Mouse (Mus musculus): Measurements from ENCODE around the gene Rufy3.
"Not testable (repeated sequence)": the region's sequence is repeated elsewhere in the genome, so short reads cannot be mapped to it uniquely, and the experiment has no call there.

The Rufy3 gene

DNA sequence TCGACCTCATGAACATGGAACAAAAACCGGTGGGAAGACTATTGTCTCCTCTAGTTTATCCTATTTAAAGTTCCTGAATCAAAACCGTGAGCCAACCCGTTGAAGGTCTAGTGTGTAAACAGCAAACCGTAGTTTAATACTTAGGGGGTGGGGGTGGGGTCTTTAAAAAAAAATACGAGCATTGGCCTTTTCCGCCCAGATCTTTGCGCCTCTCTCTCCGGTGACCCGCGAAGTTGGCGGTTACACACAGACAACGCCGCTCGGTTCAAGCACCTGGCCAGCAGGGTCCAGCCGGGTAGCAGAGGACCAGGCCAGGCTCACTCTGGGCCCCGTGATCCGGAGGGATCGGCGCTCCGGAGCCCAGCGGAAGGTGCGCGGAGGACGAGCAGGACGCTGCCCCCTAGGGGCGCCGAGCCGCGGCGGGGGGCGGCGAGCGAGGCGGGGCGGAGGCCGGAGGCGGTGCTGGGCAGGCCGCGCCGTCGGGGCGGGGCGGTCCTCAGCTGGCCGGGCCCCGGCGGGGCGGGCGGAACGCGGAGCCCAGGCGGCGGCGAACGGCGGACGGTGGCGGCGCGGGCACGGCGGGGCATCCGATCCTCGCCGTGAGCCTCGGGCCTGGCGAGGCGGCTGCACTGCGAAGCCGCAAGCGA, at the start of gene Rufy3:
Gene Rufy3, plus strand, starts transcription at position 540 of the 647 bp plus-strand sequence.
- DNase-seq: peak; percentile 84 to 86

DNA sequence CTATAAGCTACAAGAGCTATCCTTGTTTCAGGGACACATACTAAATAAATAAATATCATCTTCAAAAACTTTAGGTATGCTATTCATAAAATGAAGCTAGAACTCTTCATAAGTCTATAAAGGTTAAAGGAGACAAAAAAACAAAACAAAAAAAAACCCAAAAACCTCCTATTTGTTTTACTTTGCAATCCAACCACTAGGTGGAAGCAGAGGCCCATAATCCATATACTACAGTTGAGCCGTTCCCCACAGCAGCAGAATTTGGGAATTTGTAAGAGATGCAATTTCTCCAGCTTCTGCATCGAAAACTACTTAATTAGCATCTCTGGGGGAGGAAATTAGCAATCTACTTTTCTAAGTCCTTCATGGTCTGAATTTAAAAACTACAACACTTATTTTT, 45.6 kb upstream of the Rufy3 start:
- peak; percentile 41 to 53 for DNase-seq

DNA sequence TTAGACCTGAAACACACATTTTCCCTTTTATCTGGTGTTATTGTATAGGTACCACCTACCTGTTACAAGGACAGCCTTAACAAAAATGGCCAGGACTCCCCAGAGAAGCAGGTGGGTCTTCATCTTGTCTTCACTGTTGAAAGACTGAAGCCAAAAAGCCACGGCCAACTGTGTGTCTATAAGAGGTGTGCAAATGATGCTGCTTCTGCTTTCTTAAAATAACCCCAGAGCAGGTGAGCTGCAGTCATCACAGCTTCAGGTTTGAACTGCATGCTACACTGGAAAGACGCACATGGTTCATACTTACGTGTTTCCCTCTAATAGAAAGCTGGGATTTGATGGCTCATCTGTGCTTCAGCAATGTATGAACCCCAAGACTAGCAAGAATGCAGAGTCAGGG, 37.2 kb upstream of the Rufy3 start, which contains the start of gene Jchain:
Gene Jchain, minus strand, starts transcription at position 235 of the 400 bp plus-strand sequence.
- DNase-seq: no peak

DNA sequence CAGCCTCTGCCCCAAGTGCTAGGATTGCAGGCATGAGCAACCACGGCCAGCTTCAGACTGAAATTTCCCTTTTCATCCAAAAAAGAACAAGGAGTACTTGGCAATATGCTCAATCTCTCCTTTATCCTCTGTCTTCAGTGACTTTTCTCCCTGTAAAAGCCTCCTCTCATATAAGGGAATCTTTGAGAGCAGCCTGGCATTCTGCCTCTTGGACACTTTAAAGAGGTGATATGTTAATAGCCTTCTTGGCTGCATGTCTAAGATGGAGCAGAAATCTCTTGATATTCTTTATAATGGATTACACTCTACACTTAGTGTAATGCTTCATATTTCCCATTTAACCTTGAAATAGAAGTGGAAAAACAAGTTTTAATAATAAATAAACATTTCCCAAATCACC, 33.9 kb upstream of the Rufy3 start:
- no peak for DNase-seq

DNA sequence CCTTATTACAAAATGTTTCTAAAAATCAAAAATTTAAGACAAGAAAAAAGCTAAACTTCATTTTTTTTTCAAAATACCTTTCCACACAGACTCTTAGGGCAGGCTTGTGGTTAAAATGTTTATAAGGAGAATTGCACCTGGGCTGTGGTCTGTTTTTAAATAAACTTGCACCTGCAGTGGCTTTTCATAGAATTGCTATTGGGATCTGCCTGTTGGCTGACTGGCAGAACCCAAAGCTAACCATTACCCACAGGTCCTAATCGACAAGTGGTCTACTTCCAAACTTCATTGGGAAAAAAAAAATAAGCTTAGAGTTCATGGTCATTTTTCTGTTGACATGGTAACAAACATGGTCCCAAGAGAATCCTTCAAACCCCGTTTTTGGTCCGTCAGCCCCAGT, 30.1 kb upstream of the Rufy3 start:
- no peak for DNase-seq

DNA sequence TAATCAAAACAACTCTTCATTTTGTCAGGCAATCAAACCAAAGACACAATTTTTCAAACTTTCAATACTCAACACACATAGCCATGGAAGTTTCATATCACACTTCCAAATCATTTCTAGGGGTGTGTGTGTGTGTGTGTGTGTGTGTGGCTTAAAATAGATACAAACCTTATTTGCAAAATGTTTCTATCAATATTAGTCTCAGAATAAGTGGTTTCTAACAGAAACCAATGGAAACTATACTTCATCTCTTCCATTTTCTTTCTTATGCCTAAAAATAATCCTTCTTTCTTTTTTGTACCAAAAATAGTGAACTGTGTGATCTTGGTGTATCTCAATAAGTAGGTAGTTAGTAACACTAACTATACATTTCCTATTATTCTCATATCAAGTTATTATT, 24.0 kb upstream of the Rufy3 start:
- DNase-seq: no peak

DNA sequence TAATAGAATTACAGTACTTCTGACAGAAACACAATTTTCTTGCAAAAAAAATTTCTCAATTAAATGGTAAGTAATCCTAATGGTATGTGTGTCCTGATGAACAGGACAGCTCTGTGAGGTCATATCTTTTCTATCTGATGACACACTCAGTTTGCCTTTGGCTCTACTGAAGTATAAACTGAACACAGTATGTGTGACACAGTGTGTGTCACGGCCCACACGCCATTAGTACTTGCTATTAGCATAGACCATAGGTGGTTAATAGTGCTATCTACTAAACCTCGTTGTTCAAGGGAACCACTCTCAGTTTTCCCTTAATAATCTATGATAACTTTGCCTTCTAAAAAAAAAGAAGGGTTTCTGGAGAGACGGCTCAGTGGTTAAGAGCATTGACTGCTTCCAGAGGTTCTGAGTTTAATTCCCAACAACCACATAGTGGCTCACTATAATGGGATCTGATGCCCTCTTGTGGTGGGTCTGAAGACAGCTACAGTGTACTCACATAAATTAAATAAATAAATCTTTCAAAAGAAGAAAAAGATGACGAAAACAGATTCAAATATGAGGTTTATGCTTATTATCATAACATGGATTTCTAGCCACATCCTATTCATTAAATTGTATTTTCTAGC, 22.1 kb upstream of the Rufy3 start:
- DNase-seq: peak; percentile 56 to 60

DNA sequence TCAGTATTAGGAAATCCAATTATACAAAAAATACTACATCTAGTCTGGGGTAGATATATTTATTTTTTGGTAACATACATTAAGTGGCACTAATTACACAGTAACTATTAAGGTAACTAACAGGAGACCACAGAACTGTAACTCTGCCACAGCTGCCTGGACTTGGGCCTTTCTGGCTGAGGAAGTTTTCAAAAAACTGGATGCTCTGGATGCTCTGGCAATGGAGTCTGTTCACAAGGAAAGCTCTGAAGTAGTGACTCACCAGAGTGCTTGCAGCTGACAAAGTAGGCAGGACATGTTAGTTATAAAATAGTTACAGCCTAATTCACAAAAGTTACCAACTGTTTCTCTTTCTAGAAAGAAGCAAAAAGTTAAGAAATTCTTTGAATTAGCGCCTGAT, 20.4 kb upstream of the Rufy3 start:
- DNase-seq: not testable (repeated sequence)

DNA sequence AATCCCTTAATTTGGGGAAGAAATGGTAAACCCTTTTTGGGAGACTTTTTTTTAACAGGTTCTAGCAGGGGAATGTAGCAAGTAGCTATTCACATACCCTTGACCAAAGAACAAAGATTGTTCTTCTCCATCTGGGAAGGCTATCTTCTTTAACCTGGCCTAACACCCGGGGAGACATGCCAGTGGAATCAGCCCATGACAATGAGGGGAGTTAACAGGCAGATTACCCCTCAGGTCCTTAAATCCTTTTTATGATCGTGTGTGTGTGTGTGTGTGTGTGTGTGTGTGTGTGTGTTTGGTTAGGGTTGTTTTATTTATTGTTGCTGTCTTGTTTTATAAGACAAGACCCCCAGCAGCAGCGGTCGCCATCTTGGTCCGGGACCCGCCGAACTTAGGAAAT, 19.3 kb upstream of the Rufy3 start:
- DNase-seq: no peak

DNA sequence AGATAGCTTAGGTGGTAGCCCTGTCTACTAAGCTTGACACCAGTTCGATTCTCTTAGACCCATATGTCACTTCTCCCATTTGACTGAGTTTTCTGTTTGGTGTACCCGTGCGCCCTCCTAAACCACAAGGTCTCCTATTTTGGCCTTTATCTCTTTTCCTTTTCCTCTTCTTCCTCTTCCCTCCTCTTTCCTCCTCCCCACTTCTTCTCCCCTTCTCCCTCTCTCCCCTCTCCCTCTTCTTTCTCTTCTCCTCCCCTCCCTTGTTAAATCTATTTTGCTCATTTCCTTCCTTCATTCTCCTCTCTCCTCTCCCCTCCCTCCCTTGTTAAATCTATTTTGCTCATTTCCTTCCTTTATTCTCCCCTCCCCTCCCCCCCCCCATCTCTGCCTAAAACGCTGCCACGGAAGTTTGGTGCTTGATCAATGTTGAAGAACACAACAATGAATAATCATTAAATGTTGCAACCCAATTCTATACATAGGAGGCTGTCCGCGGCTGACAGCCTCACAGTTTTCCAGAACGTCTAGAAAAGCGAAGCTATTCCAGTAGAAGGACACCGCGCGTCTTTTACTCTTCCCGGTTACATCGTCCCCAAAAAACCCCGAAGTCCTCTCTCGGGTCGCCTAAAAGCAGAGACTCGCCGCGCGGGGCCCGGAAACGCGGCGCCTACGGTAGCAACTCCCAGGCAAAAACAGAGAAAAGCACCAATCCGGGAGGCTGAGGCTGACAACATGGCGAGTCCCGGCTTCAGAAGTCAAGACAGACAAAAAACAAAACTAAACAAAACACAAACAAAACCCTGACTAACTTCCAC, 11.4 kb upstream of the Rufy3 start:
- DNase-seq: peak in 1 of 2 experiments; percentile 27

DNA sequence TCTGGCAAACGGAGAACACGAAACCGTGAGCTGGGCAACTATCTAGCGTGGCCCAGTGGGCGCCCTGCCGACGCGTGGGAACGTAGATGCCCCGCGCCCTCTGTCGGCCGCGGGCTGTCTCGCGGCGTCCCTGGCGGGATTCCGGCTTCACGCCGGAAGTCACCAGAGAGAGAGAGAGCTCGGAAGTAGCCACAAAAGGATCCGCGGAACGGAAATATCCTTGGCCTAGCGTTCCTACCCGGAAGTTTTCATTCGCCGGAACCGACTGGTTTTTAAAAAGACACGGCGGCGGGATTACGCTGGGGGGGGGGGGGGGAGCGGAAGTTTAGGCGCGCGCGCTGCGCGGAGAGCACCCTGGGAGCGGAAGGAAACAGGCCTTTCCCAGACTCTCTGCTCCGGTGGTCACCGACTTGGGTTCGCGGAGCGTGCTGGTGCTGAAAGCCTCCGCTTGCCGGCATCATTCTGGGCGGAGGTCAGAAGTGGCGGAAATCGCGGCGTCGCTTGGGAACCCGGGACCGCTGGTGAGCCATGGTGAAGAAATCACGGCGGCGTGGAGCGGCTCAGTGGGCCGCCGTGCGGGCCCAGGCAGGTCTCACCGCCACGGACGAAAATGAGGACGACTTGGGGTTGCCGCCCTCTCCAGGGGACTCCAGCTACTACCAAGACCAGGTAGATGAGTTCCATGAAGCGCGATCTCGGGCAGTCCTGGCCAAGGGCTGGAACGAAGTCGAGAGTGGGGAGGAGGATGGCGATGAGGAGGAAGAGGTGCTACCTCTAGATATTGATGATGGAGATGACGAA, 10.6 kb upstream of the Rufy3 start, which contains the start of gene Utp3:
Gene Utp3, plus strand, starts transcription at position 377 of the 801 bp plus-strand sequence.
- peak; percentile 93 to 94 for DNase-seq

DNA sequence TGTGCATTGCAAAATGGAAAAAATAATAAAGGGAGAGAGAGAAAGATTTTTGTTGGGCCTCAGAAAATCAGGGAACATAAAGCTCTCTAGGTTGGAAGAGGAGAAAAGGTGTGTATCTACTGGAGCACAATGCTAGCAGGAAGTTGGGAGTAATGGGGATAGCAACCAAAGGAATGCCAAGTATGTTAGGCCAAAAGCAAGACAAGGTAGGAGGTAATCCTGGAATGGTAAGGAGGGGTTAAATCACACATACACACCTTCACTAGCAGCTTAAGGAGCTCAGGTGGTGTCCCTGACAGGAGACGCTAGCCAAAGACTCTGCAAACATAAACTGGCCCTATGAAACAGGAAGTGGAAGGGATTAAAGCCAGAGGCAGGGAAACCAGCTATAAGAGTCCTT, 5.8 kb upstream of the Rufy3 start:
- DNase-seq: no peak

DNA sequence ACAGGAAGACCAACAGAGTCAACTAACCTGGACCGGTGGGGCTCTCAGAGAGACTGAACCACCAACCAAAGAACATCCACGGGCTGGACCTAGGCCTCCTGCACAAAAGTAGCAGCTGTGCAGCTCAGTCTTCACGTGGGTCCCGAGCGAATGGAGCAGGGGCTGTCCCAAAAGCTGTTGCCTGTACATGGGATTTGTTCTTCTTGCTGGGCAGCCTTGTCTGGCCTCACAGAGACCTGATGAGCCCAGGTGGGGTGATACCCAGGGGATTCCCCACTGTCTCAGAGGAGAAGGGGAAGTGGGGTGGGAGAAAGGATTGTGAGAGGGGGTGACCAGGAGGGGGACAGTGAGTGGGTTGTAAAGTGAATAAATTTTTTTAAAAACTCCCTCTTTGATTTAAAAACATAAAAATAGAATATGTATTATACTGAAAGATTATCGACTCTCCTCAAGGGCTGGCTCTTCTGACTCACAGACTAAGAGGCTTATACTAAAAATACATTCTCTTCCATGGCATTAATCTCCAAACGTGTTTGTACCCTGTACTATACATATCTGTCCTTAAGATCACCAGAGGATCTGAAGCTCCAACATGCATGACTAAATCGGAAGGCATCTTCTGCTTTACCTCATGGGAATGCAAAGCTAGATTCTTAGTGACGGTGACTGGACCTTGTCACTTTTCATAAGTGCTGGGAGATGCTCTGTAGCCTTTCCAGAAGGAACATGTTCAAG, 3.6 kb upstream of the Rufy3 start:
- DNase-seq: peak; percentile 21 to 37

DNA sequence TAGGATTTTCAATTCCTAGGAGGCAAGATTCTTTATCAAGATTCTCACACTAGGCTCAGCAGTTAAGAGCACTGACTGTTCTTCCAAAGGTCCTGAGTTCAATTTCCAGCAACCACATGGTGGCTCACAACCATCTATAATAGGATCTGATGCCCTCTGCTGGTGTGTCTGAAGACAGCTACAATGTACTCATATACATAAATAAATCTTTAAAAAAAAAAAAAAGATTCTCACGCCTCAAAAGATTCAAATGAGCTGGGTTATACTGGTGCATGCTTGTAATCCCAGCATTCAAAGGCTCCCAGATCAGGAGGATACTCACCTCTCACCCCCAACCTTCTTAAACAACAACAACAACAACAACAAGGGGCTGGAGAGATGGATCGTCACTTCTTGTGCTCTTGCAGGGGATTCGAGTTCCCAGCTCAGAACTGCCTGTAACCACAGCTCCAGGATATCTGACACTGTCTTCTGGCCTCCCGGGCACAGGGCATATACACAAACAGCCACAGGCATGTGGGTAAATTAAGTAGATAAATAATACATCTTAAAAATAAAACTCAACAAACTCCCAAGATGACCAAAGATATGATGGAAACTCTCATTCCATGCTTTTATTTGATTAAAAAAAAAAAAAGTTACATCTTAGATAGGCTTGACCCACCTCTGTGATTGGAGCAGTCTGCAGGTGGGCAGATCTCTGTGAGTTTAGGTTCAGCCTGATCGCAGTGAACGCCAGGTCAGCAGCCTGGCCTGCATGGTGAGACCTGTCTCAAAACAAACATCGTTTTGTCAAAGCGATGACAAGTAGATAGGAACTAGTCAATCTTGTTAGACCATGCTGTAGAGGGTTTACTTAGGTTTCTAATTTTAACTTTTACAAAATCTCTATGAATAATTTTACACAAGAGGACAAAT, 1.7 kb upstream of the Rufy3 start:
- no peak for DNase-seq

DNA sequence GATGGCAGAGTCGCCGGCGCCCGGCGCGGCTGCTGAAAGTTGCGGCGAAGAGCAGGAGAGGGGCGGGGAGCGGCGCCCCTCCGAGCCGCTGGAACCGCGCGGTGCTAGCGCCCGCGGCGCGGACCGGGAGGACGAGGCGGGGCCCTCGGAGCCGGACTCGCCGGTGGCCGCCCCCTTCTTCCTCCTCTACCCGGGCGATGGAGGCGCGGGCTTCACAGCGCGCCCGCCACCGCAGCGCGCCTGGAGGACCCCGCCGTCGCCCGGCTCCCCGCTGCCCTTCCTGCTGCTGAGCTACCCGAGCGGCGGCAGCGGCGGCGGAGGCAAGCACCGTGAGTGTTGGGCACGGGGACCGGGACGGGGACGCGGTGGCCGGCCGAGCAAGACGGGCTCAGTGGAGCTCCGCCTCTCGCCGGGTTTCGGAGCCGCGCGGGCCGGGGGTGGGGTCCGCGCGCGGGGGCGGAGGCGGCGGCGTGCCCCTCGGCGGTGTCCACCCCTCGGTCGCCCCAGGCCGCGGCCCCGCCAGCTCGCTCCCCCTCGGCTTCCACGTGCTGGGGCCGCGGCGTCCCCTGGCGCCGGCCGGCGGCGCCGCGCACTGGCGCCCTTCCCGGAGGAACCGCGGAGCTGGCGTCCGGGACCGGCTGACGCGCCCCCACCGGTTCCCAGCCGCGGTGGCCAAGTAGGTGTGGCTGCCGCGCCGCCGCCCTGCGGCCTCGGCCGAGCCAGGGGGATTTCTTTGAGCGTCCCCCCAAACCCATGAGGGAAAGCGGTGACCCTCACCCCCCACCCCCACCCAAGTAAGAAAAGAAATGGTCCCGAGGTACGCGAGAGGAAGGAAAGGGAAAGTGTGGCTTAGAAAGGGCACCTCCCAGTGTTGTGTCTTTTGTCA, 551 bp downstream of the Rufy3 start:
- DNase-seq: peak; percentile 36 to 46

DNA sequence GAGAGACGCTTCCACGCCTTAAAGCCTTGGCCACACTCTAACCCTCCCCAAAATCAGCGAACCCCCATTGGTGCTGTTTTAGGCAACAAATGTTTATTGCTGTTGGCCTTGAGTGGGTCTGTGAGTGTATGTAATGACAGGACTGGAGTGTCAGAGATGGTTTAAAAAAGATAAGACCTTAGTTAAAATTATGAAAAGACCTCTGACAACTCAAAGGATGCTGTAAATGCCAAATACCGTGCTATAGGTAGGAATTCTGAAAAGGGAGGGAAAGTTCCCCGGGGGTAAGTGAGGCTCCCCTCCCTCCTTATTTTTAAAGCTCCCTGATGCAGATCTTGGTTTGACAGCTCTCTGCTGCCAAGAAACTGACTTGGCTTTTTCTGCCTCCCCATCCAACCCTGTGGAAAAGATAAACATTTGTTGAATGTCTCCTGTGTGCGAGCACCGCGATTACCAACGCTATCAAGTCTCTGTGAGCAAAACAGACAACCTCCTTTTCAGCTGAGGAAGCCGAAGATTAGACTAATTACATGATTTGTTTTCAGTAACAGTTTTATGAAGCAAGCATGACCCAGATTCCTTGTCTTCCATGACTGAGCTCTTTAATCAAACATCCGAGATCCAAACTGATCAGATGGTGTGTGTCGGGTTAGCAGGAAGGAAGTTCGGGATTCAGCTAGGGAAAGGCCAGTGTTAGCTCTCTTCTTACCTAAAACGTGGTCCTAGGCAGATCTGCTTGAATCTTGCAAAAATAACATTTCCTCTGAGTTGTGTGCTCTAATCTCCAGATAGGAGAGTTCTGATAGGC, 1.4 kb downstream of the Rufy3 start:
- DNase-seq: no peak

DNA sequence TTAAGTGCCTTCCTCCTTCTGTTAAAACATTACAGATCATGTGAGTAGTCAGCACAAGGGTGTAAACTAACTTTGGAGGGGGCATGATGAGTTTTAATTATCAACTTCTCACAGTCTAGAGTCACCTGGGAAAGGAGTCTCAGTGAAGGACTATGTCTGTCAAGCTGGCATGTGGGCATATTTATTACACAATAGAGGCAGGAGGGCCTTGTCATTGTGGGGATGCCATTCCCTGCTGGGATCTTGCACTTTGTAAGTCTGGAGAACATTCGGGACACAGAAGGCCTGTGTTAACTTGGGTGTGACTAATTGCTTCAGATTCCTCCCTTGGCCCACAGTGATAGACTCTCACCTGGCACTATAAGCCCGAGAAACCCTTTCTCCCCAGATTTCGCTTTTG, 4.7 kb downstream of the Rufy3 start:
- no peak for DNase-seq

DNA sequence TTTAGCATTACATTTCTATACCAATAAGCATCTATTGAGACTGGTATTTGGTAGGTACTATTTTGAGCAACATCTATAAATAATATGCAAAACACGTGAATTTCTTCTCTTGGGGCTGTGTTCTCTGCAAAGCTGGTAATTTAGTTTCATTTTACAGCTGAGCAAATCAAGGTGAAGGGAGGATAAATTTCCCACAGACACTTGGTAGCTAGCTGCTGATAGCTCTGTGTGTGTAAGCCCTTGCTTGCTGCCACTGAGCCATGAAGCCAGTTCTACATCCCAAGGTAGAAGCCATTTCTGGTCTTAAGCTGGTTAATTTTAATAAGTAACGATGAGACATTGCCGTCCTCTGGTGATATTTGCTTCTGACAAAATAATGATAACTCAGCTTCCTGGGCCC, 10.0 kb downstream of the Rufy3 start:
- no peak for DNase-seq
